Mouse (Mus musculus) lung, postnatal 0 days (tissue): ENCODE results near the gene Cst6.

Source experiments
- CTCF ChIP-seq: IDR thresholded peaks from 2 replicates; pipeline ENCODE4 v1.5.1; 2016; ENCODE audit warnings: antibody characterized with exemption, mild to moderate bottlenecking
- EP300 ChIP-seq: IDR thresholded peaks from 2 replicates; pipeline ENCODE4 v1.6.1; 2016; ENCODE audit warnings: antibody characterized with exemption, mild to moderate bottlenecking, control low read depth

GRCm38 (mm10) chr19:5364124-5364523, 14.8 kb upstream of the Cst6 start:
- TF ChIP-seq CTCF (no peak), EP300 (no peak)
